Mouse (Mus musculus) lung, adult 2 months (tissue): ENCODE results near the gene Sugt1. TPM values are rescaled to one million over a fixed set of nuclear protein-coding genes. Genes with fewer than 3 reads are reported as not detected.

Source experiments
- DNase-seq: peaks from one replicate; pipeline ENCODE4 v3.0.0; 2022
- H3K4me1 ChIP-seq: fragments of 200-500 bp; 2 replicates; pipeline ENCODE4 v1.6.1; 2011; ENCODE audit warnings: low read length; ENCODE audit not compliant: control insufficient read depth, insufficient read depth
- H3K4me3 ChIP-seq: fragments of 200-500 bp; replicated peaks from 2 replicates; pipeline ENCODE3; 2011; ENCODE audit warnings: low read depth, mild to moderate bottlenecking, control low read depth, low read length; ENCODE audit errors: extremely low read depth
- CTCF ChIP-seq: fragments of 200-500 bp; IDR thresholded peaks from 2 replicates; pipeline ENCODE4 v1.5.1; 2011; ENCODE audit warnings: mild to moderate bottlenecking, low read length, control low read depth; ENCODE audit not compliant: insufficient read depth
- POLR2A ChIP-seq: fragments of 200-500 bp; IDR thresholded peaks from 2 replicates; pipeline ENCODE4 v1.6.1; 2011; ENCODE audit warnings: low read depth, mild to moderate bottlenecking, control low read depth, low read length, borderline replicate concordance; ENCODE audit errors: extremely low read depth
- whole genome bisulfite sequencing: fragments of 180-500 bp; shearing (Covaris S2); methylation state at CpG from one replicate; pipeline ENCODE4 v1.1.7; 2018; 5-methylcytosine and 5-hydroxymethylcytosine counted together
- polyA plus RNA-seq: library from polyadenylated mRNA; depleted of rRNA; stranded (reverse); fragments of >200 nt; gene quantifications from 2 replicates; pipeline ENCODE4 v1.2.3, GENCODE M21; 2012; rRNA removed

Sugt1 gene
- 4.2 and 7.7 TPM in 2 replicates for polyA plus RNA-seq

GRCm38 (mm10) chr14:79587139-79587851, at the start of gene Sugt1:
Sugt1 (plus strand) TSS chr14:79587691.
- H3K4me3 ChIP-seq = peak within 1 kb of the TSS; percentile 100
- peaks cover 3% of the 10 kb centered on the region; the same call in 1 of the 2 replicates for H3K4me1 ChIP-seq
- WGBS = under 1% methylated on average over 60 of the region's 60 CpGs
- peak; percentile 94 for DNase-seq
- TF ChIP-seq POLR2A (peak; percentile 70; the same call in 1 of the 2 replicates), CTCF (no peak)

GRCm38 (mm10) chr14:79537921-79538320, 49.6 kb upstream of the Sugt1 start:
- Histone ChIP-seq H3K4me1 (peaks cover 38% of the 10 kb centered on the region), H3K4me3 (no peak overlapping the region)
- TF ChIP-seq POLR2A (no peak), CTCF (no peak)
- no peak for DNase-seq

DNA sequence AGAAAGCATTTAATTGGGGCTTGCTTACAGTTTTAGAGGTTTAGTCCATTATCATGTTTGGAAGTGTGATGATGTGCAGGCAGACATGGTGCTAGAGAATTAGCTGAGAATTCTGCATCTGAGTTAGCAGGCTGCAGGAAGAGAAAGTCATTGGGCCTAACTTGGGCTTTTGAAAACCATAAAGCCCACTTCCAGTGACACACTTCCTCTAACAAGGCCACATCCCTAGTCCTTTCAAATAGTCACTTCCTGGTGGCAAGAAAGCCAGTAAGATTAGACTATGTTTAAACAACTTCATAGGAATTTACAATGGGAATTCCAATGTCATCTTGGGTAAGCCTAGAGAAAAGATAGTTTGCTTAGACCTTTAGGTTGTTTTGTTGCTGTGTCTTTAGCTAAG, 45.9 kb upstream of the Sugt1 start:
- Histone ChIP-seq H3K4me1 (peaks cover 12% of the 10 kb centered on the region), H3K4me3 (no peak overlapping the region)
- TF ChIP-seq POLR2A = no peak
- TF ChIP-seq CTCF = no peak
- no peak for DNase-seq

- 35% methylated on average over 7 of the region's 7 CpGs for WGBS
- Histone ChIP-seq H3K4me1 (peaks cover 13% of the 10 kb centered on the region), H3K4me3 (peak overlapping the region; percentile 42)
- no peak for DNase-seq
- TF ChIP-seq POLR2A (no peak), CTCF (no peak)
Measured at GRCm38 (mm10) chr14:79549343-79549742, 38.1 kb upstream of the Sugt1 start.

DNA sequence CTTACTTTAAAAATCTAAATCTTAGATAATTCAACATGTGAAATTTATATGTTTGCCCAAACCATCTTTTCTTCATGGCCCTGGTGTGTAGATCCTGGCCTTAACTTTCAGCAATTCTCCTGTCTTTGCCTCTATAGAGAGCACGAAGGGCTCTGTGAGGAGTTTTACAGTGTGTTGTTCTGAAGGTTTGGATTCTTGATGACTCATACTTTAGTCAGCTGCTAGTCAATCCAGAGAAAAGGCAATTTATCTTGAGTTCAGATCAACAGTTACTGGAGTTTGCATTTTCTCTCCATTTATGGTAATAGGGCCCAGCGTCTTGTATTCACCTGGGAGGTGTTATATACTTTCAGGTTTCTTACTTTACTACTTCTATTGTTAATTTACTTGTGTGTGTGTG, 35.6 kb upstream of the Sugt1 start:
- Histone ChIP-seq H3K4me3 (no peak overlapping the region), H3K4me1 (peaks cover 11% of the 10 kb centered on the region)
- TF ChIP-seq POLR2A = no peak
- DNase-seq = no peak
- 63% methylated on average over 2 of the region's 2 CpGs for WGBS

- Histone ChIP-seq H3K4me1 (peaks cover 18% of the 10 kb centered on the region), H3K4me3 (no peak overlapping the region)
- no peak for TF ChIP-seq POLR2A
- no peak for TF ChIP-seq CTCF
- no peak for DNase-seq
- WGBS = 94% methylated on average over 1 of the region's 1 CpGs
Measured at GRCm38 (mm10) chr14:79552854-79553253, 34.6 kb upstream of the Sugt1 start.

GRCm38 (mm10) chr14:79557796-79558195, 29.7 kb upstream of the Sugt1 start:
- TF ChIP-seq POLR2A = no peak
- TF ChIP-seq CTCF = no peak
- Histone ChIP-seq H3K4me1 (peaks cover 16% of the 10 kb centered on the region), H3K4me3 (no peak overlapping the region)
- WGBS = 18% methylated on average over 1 of the region's 1 CpGs
- DNase-seq = no peak

GRCm38 (mm10) chr14:79562745-79563144, 24.7 kb upstream of the Sugt1 start:
- Histone ChIP-seq H3K4me1 (peaks cover 9% of the 10 kb centered on the region), H3K4me3 (no peak overlapping the region)
- 10% methylated on average over 5 of the region's 5 CpGs for WGBS
- peak; percentile 65 for DNase-seq
- peak; percentile 97 for TF ChIP-seq CTCF
- no peak for TF ChIP-seq POLR2A

- Histone ChIP-seq H3K4me1 (peaks cover 2% of the 10 kb centered on the region; the same call in 1 of the 2 replicates), H3K4me3 (no peak overlapping the region)
- no peak for DNase-seq
- TF ChIP-seq POLR2A (no peak), CTCF (0 out of 2 replicates have a peak, but pooled peaks have one; percentile 16)
- WGBS = 81% methylated on average over 6 of the region's 6 CpGs
Measured at GRCm38 (mm10) chr14:79564784-79565183, 22.7 kb upstream of the Sugt1 start.

- no peak for DNase-seq
- Histone ChIP-seq H3K4me3 (no peak overlapping the region), H3K4me1 (no peaks in the 10 kb centered on the region)
- WGBS = 88% methylated on average over 13 of the region's 13 CpGs
- no peak for TF ChIP-seq POLR2A
- no peak for TF ChIP-seq CTCF
Measured at GRCm38 (mm10) chr14:79573482-79574191, 13.9 kb upstream of the Sugt1 start.
